Mouse (Mus musculus) lung, embryonic 15.5 days (tissue): ENCODE data around the gene Slc22a4. TPM values are rescaled to one million over a fixed set of nuclear protein-coding genes. Genes with fewer than 3 reads are reported as not detected.
A peak's percentile ranks its signal among the peaks of the same experiment; 100 is the strongest.
"Not testable (repeated sequence)": the region's sequence is repeated elsewhere in the genome, so short reads cannot be mapped to it uniquely, and the experiment has no call there.

Experiments used
- ATAC-seq: fragments of 200-750 bp; cut with Nextera tagmentation; 2 replicates; pipeline ENCODE4 v1.8.0; 2017; ENCODE audit warnings: moderate number of reproducible peaks, borderline replicate concordance; ENCODE audit not compliant: low FRiP score, low TSS enrichment; ENCODE audit errors: extremely low read depth
- H3K27ac ChIP-seq: fragments of 300-500 bp; sonication (generic); 2 replicates; pipeline ENCODE4 v1.5.1; 2015; ENCODE audit warnings: moderate library complexity, mild to moderate bottlenecking, inconsistent platforms
- H3K27me3 ChIP-seq: fragments of 300-500 bp; sonication (generic); 2 replicates; pipeline ENCODE4 v1.6.1; 2015; ENCODE audit warnings: inconsistent platforms
- H3K36me3 ChIP-seq: fragments of 300-500 bp; sonication (generic); 2 replicates; pipeline ENCODE4 v1.6.1; 2015; ENCODE audit warnings: inconsistent platforms
- H3K4me1 ChIP-seq: fragments of 300-500 bp; sonication (generic); 2 replicates; pipeline ENCODE4 v1.6.1; 2015; ENCODE audit warnings: inconsistent platforms
- H3K4me2 ChIP-seq: fragments of 300-500 bp; sonication (generic); 2 replicates; pipeline ENCODE4 v1.6.1; 2015; ENCODE audit warnings: inconsistent platforms, mild to moderate bottlenecking, moderate library complexity
- H3K4me3 ChIP-seq: fragments of 300-500 bp; sonication (generic); 2 replicates; pipeline ENCODE4 v1.5.1; 2015; ENCODE audit warnings: mild to moderate bottlenecking, inconsistent platforms
- H3K9ac ChIP-seq: fragments of 300-500 bp; sonication (generic); 2 replicates; pipeline ENCODE4 v1.6.1; 2015; ENCODE audit warnings: inconsistent platforms
- H3K9me3 ChIP-seq: fragments of 300-500 bp; sonication (generic); 2 replicates; pipeline ENCODE4 v1.6.1; 2016; ENCODE audit warnings: inconsistent platforms
- WGBS: fragments of 180-500 bp; shearing (Covaris S2); methylation state at CpG from one replicate; pipeline ENCODE4 v1.1.7; 2015; 5-methylcytosine and 5-hydroxymethylcytosine counted together
- polyA plus RNA-seq: library from polyadenylated mRNA; unstranded; fragments of >200 nt; fragmentation: Nextera tagmentation; extraction: Ambion mirVana; gene quantifications from 2 replicates; pipeline ENCODE4 v1.2.1, GENCODE M21; 2015

Gene Slc22a4
- polyA plus RNA-seq, 1 experiment from 2014 or later, result 0.51 TPM

GRCm38 (mm10) chr11:54054257-54054656, 26.4 kb upstream of the Slc22a4 start:
- Histone ChIP-seq H3K27ac (no peak overlapping the region), H3K4me3 (no peak overlapping the region), H3K4me1 (no peaks in the 10 kb centered on the region), H3K4me2 (no peak overlapping the region), H3K9me3 (no peaks in the 10 kb centered on the region), H3K9ac (no peak overlapping the region), H3K27me3 (peaks cover 2% of the 10 kb centered on the region; the same call in 1 of the 2 replicates), H3K36me3 (no peaks in the 10 kb centered on the region)
- 23% methylated on average over 6 of the region's 6 CpGs for WGBS
- no peak for ATAC-seq

GRCm38 (mm10) chr11:54053090-54053489, 25.2 kb upstream of the Slc22a4 start:
- H3K9ac ChIP-seq, result no peak overlapping the region
- WGBS, result 67% methylated on average over 7 of the region's 7 CpGs

GRCm38 (mm10) chr11:54052128-54052527, 24.2 kb upstream of the Slc22a4 start:
- no peaks in the 10 kb centered on the region for H3K9me3 ChIP-seq
- no peak for ATAC-seq
- H3K4me2 ChIP-seq, result no peak overlapping the region
- no peak overlapping the region for H3K27ac ChIP-seq
- no peaks in the 10 kb centered on the region for H3K4me1 ChIP-seq
- no peak overlapping the region for H3K4me3 ChIP-seq
- H3K9ac ChIP-seq, result no peak overlapping the region
- no peaks in the 10 kb centered on the region for H3K27me3 ChIP-seq
- WGBS, result 90% methylated on average over 5 of the region's 5 CpGs
- H3K36me3 ChIP-seq, result no peaks in the 10 kb centered on the region

More at GRCm38 (mm10) chr11:54053090-54053489, 25.2 kb upstream of the Slc22a4 start:
- no peaks in the 10 kb centered on the region for H3K4me1 ChIP-seq
- H3K9me3 ChIP-seq, result no peaks in the 10 kb centered on the region
- no peak overlapping the region for H3K27ac ChIP-seq
- no peak overlapping the region for H3K4me2 ChIP-seq
- H3K4me3 ChIP-seq, result no peak overlapping the region
- no peak for ATAC-seq
- no peaks in the 10 kb centered on the region for H3K36me3 ChIP-seq
- H3K27me3 ChIP-seq, result no peaks in the 10 kb centered on the region; the same call in 1 of the 2 replicates

GRCm38 (mm10) chr11:54051161-54051560, 23.3 kb upstream of the Slc22a4 start:
- Histone ChIP-seq H3K4me3 (no peak overlapping the region), H3K27me3 (no peaks in the 10 kb centered on the region), H3K9me3 (no peaks in the 10 kb centered on the region), H3K9ac (no peak overlapping the region), H3K4me1 (no peaks in the 10 kb centered on the region), H3K4me2 (no peak overlapping the region), H3K27ac (no peak overlapping the region), H3K36me3 (no peaks in the 10 kb centered on the region)
- 82% methylated on average over 7 of the region's 7 CpGs for WGBS
- ATAC-seq, result no peak

- no peaks in the 10 kb centered on the region for H3K36me3 ChIP-seq
- 66% methylated on average over 2 of the region's 2 CpGs for WGBS
- H3K9ac ChIP-seq, result no peak overlapping the region
- ATAC-seq, result no peak
- no peaks in the 10 kb centered on the region for H3K4me1 ChIP-seq
- no peak overlapping the region for H3K4me2 ChIP-seq
- H3K27me3 ChIP-seq, result no peaks in the 10 kb centered on the region
- H3K27ac ChIP-seq, result no peak overlapping the region
- no peak overlapping the region for H3K4me3 ChIP-seq
- no peaks in the 10 kb centered on the region for H3K9me3 ChIP-seq
Observed at GRCm38 (mm10) chr11:54050205-54050604, 22.3 kb upstream of the Slc22a4 start.

- Histone ChIP-seq H3K36me3 (no peaks in the 10 kb centered on the region), H3K4me3 (no peak overlapping the region), H3K27me3 (no peaks in the 10 kb centered on the region), H3K4me2 (no peak overlapping the region), H3K9me3 (no peaks in the 10 kb centered on the region), H3K27ac (no peak overlapping the region), H3K4me1 (no peaks in the 10 kb centered on the region), H3K9ac (no peak overlapping the region)
- WGBS, result 91% methylated on average over 6 of the region's 6 CpGs
- ATAC-seq, result no peak
Observed at GRCm38 (mm10) chr11:54040676-54041075, 12.8 kb upstream of the Slc22a4 start.

- not testable (repeated sequence) for H3K4me3 ChIP-seq, ATAC-seq, H3K4me1 ChIP-seq, H3K36me3 ChIP-seq, H3K27ac ChIP-seq, H3K9ac ChIP-seq, H3K4me2 ChIP-seq, H3K9me3 ChIP-seq
- 95% methylated on average over 1 of the region's 3 CpGs for WGBS
- H3K27me3 ChIP-seq, result peaks cover 14% of the 10 kb centered on the region
Observed at GRCm38 (mm10) chr11:54032872-54033271, 5.0 kb upstream of the Slc22a4 start.

- peak overlapping the region; percentile 43 for H3K4me3 ChIP-seq
- peaks cover 15% of the 10 kb centered on the region for H3K4me1 ChIP-seq
- peak overlapping the region; percentile 90 for H3K4me2 ChIP-seq
- 0 out of 2 replicates have a peak overlapping the region, but pooled peaks have one; percentile 52 for H3K9ac ChIP-seq
- H3K27ac ChIP-seq, result no peak overlapping the region
- peaks cover 27% of the 10 kb centered on the region for H3K27me3 ChIP-seq
- no peaks in the 10 kb centered on the region for H3K36me3 ChIP-seq
- ATAC-seq, result no peak
- H3K9me3 ChIP-seq, result no peaks in the 10 kb centered on the region
- 74% methylated on average over 4 of the region's 4 CpGs for WGBS
Observed at GRCm38 (mm10) chr11:54028997-54029396, 1.1 kb upstream of the Slc22a4 start.

GRCm38 (mm10) chr11:54027131-54028043, 503 bp downstream of the Slc22a4 start:
- Histone ChIP-seq H3K27me3 (peaks cover 27% of the 10 kb centered on the region), H3K9ac (peak overlapping the region; percentile 52; the same call in 1 of the 2 replicates), H3K4me2 (peak overlapping the region; percentile 90), H3K4me3 (peak overlapping the region; percentile 43), H3K4me1 (peaks cover 15% of the 10 kb centered on the region), H3K9me3 (no peaks in the 10 kb centered on the region), H3K27ac (no peak overlapping the region), H3K36me3 (no peaks in the 10 kb centered on the region)
- 0 out of 2 replicates have a peak, but pooled peaks have one; percentile 21 for ATAC-seq
- WGBS, result 15% methylated on average over 31 of the region's 31 CpGs

- WGBS, result 54% methylated on average over 1 of the region's 1 CpGs
- H3K27me3 ChIP-seq, result peaks cover 27% of the 10 kb centered on the region
- H3K4me2 ChIP-seq, result no peak overlapping the region
- no peak overlapping the region for H3K4me3 ChIP-seq
- H3K36me3 ChIP-seq, result no peaks in the 10 kb centered on the region
- no peaks in the 10 kb centered on the region for H3K9me3 ChIP-seq
- ATAC-seq, result no peak; the same call in 1 of the 2 replicates
- H3K9ac ChIP-seq, result no peak overlapping the region
- H3K4me1 ChIP-seq, result peaks cover 15% of the 10 kb centered on the region
- no peak overlapping the region for H3K27ac ChIP-seq
Observed at GRCm38 (mm10) chr11:54026491-54027041, 1.3 kb downstream of the Slc22a4 start.

GRCm38 (mm10) chr11:54021396-54022093, 6.3 kb downstream of the Slc22a4 start:
- 60% methylated on average over 5 of the region's 5 CpGs for WGBS
- no peaks in the 10 kb centered on the region for H3K9me3 ChIP-seq
- no peak overlapping the region for H3K9ac ChIP-seq
- no peak overlapping the region for H3K4me3 ChIP-seq
- H3K27ac ChIP-seq, result no peak overlapping the region
- no peak for ATAC-seq
- H3K27me3 ChIP-seq, result no peaks in the 10 kb centered on the region
- no peak overlapping the region for H3K4me2 ChIP-seq
- no peaks in the 10 kb centered on the region for H3K36me3 ChIP-seq
- no peaks in the 10 kb centered on the region for H3K4me1 ChIP-seq
